Mouse (Mus musculus): ENCODE results near the gene Tom1l2.

- no peak for TF ChIP-seq EP300 (IDR thresholded peaks at IDR 0.05; ENCODE audit: low read depth)
- no peak for TF ChIP-seq CTCF (IDR thresholded peaks at IDR 0.05; ENCODE audit: low read depth)
Measured at GRCm38 (mm10) chr11:60345868-60346267, 6.8 kb downstream of the Tom1l2 start.
